Mouse (Mus musculus) left cerebral cortex, adult 18-20 months (tissue): ENCODE measurements around the gene Cd200r1. TPM values are rescaled to one million over a fixed set of nuclear protein-coding genes. Genes with fewer than 3 reads are reported as not detected.
A peak's percentile ranks its signal among the peaks of the same experiment; 100 is the strongest.
"Not testable (repeated sequence)": the region's sequence is repeated elsewhere in the genome, so short reads cannot be mapped to it uniquely, and the experiment has no call there.

Experiments
- DNase-seq, 2 experiments: peaks; one replicate each; pipeline ENCODE4 v3.0.0; 2021 to 2022; ENCODE audit warnings: low spot score in 2 of 2, mixed read lengths in 1 of 2
- total RNA-seq, 2 experiments: library from RNA; stranded (reverse); gene quantifications; 2 replicates each; pipeline ENCODE4 v1.2.3; 2021

Cd200r1 gene
- total RNA-seq, 2 experiments from 2014 or later, result 0.44 to 1.1 TPM

DNA sequence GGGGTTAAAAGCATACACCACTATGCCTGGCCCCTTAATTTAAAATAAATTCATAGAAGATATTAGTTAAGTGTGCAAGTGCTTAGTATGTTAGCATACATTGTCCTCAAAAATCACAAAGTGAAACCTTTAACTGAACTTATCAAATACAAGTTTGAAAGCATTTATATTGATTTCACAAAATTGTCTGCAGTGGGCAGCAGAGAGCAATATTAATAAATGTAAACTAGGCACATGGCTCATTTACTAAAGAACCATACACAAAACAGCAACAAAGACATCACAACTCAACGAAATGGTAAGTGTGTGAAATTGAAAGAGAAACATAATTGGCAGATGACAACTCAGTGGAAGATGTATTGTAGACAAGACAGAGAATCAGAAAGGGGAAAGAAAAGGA lies 3.7 kb upstream of the Cd200r1 start:
- DNase-seq, result no peak

DNA sequence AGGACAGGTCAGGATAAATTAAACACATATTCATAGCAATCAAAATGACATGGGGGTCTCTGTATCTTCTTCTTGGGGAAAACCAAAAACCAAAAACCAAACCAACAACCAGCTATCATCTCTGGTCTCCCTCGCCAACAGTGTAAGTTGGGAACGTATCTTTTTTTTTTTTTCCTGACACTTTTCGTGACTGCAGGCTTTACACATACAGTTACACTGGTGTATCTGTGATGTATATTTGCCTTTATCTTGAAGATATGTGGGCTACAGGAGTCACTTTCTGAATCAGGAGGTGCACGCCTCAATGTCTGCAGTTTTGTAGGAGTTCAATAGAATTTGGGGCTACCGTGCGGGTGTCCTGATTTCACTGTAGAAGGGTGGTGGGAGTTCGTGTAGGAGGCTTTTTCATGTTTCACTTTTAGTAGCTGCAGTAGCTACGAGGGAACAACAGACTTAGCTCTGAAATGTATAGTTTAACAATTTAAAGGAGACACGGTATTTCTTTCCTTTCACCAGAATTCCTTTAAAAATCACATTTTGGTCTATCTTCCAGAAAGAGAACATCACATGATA lies 870 bp downstream of the Cd200r1 start:
- DNase-seq, result peak in 1 of 2 experiments; percentile 30

DNA sequence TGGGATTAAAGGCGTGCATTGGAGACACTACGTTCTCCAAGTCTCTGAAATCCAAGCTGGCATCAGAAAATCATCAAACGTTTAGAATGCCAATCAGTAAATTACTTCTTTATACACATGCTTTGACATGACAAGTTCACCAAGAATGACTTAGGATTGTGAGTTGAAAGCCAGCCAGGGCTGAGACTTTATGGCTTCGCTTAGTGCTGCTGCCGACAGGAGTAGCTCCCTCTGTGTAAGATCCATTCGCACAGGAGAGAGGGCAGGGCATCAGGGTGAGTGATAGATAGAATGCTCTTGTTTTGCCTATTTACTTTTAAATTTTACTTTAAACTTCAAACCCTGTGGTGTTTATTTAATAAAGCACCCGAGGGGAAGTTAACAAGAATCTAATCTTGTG lies 2.0 kb downstream of the Cd200r1 start:
- no peak for DNase-seq

DNA sequence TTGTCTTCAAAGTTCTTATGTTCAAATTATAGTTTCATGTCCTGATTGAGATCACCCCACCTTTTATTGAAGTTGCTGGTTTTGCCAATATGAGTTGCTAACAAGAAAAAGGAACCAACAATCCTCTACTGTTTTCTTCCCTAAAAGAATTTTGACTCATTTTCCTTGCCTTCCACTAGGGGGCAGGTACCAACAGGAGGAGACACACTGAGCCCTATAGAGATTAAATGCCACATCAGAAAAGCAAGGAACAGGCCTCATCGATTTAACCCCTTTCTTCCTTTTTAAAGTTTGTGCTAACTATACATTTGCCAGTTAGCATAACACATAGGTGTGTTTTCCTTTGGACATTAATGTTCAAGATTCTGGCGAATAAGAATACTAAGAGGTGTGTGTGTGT lies 2.4 kb downstream of the Cd200r1 start:
- no peak for DNase-seq

DNA sequence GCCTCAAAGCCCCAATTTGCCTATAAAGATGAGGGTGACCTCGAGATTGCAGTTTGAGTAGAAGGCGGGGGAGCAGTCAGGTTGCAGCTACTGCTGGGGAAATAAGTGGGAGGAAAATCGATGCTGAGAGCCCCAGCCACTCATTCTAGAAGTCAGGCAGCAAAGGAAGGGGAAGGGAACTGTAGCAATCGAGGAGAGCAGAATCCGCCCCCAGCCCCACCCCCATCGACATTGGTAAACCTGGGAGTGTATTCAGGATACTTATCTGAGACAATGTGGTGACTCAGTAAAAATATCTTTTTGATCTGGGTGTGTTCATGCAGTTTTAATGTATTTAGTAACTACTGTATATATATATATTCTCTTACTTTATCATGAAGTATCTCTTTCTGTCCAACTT lies 7.0 kb downstream of the Cd200r1 start:
- DNase-seq, result no peak

DNA sequence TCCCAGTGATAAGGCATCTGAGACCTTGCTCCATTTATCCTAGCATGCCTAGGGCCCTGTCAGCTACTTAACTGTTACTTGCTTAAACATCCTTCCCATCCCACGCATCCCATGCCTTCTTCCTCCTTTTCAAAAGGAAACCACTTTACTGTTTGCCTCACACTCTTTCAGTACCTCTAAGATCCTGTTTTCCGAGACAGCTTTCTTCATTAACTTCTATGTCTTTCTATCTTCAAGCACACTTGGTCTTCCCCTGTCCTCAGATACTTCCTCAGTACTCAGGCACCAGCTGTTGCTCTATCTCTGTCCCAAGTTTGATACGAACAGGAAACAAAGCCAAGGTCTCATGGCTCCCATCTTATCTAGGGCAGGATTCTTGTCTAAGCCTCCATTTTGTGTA lies 8.1 kb downstream of the Cd200r1 start:
- no peak for DNase-seq

DNA sequence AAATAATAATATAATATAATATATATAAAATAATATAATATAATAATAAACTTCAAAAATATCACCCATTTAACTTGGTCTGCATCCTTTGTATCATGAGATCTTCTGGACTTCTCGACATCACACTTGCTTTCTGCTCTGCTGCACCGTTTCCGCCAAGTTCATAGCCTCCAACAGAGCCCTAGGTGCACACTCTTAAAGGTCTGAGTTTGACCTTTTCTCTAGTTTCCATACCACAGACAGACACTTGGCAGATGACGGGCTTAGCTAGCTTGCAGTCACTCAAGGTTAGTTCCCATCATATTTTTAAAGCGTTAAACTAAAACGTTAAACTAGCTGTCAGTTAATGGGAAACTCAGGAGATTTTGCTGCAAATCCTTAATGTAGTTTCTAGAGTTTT lies 8.7 kb downstream of the Cd200r1 start:
- no peak for DNase-seq

DNA sequence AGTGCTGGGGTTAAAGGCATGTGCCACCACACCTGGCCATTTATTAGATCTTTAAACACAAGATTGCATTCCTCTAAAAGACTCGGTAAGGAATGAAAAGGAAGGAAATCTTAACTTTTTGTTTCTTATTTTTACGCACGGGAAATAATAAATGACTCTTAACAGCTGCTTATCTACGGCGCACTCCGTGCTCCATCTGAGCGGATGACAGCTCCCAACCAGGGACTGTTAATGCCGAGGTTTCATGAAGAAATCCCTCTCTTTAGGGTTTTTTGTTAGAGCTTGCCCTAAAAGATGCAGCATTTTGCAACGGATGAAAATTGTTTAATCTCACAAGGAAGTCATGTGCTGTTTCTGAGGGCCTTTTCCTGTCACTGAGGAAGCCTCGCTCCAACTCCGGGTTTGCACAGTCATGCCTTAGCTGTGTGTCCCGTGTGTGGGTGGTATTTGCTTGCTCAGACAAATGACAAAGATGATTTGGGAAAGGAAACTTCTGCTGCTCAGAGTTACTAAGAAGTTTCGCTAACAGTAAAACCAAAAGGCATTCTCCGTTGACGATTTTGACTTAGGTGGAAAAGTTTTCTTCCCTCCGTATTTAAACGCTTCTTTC lies 13.1 kb downstream of the Cd200r1 start:
- peak; percentile 8 to 16 for DNase-seq

DNA sequence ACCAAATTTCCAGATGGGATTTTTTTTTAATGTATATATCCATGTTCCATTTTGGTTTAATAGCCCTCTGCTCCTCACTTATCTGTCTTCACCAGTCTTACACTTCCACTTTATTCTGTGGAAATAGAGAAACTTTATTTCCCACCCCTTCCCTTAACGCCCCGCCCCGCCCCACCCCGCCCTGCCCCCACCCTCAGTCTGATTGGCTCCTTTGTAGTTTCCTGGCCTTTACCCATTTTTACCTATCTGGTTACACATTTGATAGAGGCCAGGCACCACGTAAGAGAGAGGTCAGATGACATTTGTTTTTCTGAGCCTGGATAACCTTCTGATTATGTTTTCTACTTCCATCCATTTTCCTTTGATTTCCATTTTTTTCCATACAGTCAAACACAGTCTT lies 14.0 kb downstream of the Cd200r1 start:
- no peak for DNase-seq

DNA sequence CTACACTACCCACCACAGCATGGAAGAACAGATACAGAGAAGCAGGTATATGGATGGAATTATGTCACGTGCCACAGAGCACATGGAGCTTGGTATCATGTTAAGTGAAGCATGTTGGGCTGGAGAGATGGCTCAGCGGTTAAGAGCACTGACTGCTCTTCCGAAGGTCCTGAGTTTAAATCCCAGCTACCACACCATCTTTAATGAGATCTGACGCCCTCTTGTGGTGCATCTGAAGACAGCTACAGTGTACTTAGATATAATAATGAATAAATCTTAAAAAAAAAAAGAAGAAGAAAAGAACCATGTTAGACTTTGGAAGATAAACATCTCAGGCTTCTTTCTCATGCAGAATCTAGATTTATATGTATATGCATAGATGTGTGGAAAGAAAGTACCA lies 15.2 kb downstream of the Cd200r1 start:
- no peak for DNase-seq

DNA sequence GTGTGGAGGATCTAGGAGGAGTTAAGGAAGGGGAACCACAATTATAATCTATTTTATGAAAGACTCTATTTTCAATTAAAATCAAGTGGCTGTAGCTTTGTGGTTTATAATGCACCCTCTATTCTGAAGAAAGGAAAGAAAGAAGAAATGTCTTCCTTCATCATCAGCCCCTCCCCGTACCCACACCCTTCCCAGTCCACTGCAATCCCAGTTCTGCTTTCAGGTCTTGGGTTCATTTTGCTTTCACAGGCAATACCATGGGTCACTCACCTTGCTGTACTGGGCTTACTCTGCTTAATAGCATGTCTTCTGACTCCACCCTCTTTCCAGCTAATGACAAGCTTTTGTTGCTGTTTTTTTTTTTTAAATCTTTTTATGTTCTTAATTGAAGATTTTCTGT lies 21.4 kb downstream of the Cd200r1 start:
- DNase-seq, result no peak

DNA sequence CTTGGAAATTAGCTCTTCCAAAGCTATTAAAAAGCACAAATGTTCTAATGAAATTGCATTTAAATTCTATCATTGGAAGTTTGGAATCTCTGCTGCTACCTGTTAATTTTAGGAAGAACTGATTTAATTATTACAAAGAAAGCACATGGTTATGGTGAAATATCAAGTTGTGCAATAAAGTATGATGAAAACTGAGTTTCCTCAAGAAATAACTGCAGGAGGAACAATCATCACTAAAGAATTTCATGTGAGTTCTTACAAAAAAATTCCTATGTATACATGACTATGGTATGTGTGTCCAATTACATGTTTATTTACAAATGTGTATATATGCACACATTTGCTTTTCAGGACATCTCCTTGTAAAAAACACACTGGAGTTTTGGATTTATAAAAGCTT lies 28.9 kb downstream of the Cd200r1 start:
- DNase-seq, result no peak

DNA sequence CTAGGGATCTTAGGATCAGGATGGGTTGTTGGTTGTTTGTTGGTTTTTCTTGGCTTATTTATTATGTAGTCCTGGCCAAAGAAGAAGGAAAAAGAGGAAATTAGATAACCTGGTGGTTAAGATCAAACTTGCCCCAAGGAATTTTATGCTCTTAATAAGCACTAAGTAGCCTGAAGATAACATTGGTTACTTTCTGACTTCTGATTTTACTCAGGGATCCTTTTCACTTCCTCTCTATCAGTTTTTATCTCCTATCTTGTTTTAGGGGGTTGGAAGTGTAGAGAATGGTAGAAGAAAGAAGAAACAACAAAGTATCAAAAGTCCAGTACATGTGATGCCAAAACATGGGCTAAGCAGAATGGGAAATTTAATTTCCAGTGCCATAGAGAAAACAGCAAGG lies 40.4 kb downstream of the Cd200r1 start:
- DNase-seq, result no peak

DNA sequence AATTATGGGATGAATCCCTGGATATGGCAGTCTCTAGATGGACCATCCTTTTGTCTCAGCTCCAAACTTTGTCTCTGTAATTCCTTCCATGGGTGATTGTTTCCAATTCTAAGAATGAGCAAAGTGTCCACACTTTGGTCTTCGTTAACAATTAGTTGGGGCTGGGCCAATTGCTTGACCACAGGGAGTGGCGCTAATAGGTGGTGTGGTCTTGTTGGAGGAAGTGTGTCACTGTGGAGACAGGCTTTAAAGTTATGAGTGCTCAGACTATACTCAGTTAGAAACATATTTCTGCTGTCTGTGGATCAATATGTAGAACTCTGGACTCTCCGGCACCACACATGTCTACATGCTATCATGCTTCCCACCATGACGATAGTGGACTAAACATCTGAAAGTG lies 44.7 kb downstream of the Cd200r1 start:
- not testable (repeated sequence) for DNase-seq

DNA sequence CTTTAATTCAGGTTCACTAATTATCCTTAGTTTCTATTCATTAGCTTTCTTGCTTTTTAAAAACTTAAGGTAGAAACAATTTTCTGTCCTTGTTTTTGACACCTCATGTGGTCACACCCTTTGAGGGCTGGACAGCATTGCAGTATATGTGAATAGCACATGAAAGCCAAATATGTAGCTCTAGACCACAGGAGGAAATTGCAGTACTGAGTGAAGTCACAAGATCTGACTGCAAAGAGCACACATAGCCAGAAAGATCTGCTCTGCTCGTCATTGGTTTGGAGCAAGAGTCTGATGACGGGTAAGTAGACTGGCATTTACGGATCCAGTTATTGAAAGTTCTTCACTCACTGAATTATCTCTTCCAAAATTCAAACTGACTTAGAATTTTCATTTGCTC lies 46.0 kb downstream of the Cd200r1 start, which contains the start of gene Cd200r4:
Gene Cd200r4 (plus strand): TSS at position 190 of the 400 bp plus-strand sequence.
- DNase-seq, result no peak

DNA sequence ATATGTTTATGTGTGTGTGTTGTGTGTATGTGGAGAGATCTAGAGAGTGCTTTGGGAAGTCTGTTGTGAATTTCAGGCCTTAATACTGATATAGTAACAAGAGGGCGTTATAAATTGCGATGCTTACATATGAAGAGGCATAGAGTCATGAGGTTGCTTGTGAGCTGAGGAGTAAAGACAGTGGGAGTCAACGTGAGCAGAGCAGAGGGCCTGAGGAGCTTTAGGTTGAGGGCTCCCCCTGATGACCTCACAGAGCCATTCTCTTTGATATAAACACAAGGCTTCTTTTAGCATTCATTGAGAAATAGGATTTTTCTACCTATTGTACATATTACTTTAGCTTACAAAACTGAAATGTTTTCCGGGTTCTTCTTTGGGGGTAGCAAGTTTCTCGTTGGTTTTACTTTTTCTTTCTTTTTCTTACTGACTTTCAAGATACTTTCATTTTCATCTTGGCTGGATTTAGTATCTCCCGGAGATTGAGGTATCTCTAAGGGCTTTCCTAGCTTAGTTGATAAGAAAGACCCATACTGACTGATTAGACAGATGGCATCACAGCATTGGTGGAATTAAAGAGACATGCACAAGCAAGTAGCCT lies 47.0 kb downstream of the Cd200r1 start:
- no peak for DNase-seq

DNA sequence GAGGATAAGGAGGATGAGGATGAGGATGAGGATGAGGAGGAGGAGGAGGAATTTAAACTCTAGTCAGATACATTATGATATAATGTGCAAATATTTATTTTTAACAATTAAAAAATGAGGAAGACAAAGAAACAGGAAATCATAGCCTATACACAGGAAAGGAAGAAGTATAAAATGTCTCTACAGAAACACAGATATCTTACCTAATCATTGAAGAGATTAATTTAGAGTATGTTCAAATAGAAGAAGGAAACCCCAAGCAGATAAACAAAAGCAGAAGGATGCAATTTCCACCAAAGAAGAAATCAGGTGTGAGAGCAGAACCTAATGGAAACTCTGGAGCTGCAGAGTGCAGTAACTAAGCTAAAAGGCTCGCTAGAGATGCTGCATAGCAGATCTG lies 52.5 kb downstream of the Cd200r1 start:
- DNase-seq, result no peak

DNA sequence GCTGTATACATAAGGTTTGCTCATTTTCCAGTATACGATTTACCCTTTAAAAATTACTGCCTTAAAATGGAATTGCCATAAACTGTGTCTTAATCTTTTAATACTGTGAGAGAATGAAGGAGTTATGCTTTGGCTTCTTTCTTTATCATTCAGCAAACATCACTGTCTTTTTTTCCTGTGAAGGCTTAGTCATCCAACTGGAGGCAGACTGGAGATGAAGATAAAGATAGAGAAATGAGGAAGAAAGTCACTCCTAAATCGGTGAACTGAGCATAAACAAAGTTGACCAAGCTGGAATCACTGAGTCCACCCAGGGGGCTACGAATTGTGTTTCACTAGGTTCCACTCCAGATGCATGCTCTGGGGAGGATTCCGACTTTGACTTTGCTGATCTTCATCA lies 55.0 kb downstream of the Cd200r1 start:
- DNase-seq, result no peak

DNA sequence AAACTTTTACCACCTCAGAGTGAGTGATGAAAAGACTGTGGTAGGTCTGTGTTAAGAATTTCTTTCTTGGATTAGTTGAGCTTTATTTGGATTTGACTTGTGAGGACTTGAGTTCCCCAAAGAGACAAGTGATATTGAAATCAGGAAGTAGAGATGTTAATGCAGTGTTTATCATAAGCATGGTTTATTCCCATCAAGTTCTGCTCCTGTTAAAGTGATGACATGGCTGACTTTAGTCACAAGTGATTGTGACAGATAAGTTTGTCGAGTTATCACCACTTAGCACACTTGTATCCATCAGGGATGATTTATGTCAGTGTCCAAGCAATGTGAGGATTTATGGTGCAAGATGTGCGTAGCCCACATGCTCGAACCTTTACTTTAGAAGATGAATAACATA lies 66.8 kb downstream of the Cd200r1 start:
- no peak for DNase-seq

DNA sequence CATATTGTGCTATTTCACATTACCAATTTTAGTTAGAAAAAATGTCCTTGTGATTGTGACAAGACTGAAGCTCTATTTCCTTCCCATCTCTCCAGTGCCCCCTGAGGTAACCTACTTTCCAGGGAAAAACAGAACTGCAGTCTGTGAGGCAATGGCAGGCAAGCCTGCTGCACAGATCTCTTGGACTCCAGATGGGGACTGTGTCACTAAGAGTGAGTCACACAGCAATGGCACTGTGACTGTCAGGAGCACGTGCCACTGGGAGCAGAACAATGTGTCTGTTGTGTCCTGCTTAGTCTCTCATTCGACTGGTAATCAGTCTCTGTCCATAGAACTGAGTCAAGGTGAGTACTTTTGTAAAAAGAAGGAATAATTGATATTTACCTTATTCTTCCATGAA lies 67.7 kb downstream of the Cd200r1 start:
- DNase-seq, result peak; percentile 4 to 9
